Mouse (Mus musculus): Measurements from ENCODE around the gene Kif26a.

- TF ChIP-seq CTCF (IDR thresholded peaks at IDR 0.05; ENCODE audit: low read depth) (no peak), EP300 (IDR thresholded peaks at IDR 0.05; ENCODE audit: low read depth) (no peak)
Observed at GRCm38 (mm10) chr12:112154476-112154875, 8.5 kb downstream of the Kif26a start.
